Mouse (Mus musculus): Measurements from ENCODE around the gene Vmn1r86.

DNA sequence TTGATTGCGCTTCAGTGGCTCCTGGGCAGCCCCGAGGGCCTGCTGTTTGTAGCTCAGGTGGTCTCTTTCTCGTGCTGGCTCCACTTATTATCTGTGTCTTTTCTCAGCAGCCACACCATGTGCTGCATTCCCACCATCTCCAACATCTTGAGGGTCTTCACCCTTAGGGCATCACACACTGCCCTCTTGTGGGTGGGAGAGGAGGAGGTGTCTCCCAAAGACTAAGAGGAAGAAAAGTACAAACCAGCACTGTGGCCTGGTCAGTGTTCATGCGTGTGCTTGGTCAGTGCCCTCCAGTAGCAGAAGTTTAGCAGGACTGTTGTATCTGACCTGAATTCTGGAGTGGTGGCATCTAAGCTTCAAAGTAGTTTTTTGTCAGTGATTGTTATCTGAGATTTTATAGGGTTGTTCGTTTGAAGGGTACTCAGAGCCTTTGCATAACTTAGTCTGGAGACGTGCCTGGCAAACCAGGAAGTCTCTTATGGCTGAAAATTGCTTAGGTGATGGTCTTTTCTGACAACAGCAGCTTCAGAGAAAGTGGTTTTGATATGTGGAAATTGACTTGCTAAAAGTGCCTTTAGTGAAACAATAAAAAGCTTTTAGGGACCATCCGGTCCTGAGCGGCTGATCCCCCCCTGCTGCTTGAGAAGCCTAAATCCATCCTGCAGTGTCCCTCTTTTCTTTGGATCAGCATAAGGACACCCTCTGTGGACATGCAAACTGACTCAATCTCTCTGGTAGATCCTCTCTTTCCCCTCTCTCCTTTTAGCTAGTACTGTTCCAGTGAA lies 62.6 kb downstream of the Vmn1r86 start:
- no peak for TF ChIP-seq POLR2A (IDR thresholded peaks at IDR 0.05; ENCODE audit: borderline replicate concordance, extremely low read depth, insufficient read depth, insufficient read length, poor library complexity, severe bottlenecking)
- TF ChIP-seq CTCF (IDR thresholded peaks at IDR 0.05; ENCODE audit: borderline replicate concordance, extremely low read depth, insufficient read depth, insufficient read length), result peak; percentile 24; the same call in 1 of the 2 replicates
